Mouse (Mus musculus): ENCODE measurements around the gene Glrb. TPM values are rescaled to one million over a fixed set of nuclear protein-coding genes. Genes with fewer than 3 reads are reported as not detected.

The Glrb gene
- total and polyA plus RNA-seq, 3 experiments: not detected

GRCm38 (mm10) chr3:80958591-80958990 is 45.1 kb upstream of the Glrb start:
- H3K9ac ChIP-seq (ENCODE audit: control insufficient read depth, low read depth, low read length, poor library complexity, severe bottlenecking): no peak overlapping the region
- no peaks in the 10 kb centered on the region for H3K4me1 ChIP-seq (ENCODE audit: control insufficient read depth in 1 of 2, insufficient read depth in 2 of 2, low read length in 2 of 2)
- no peaks in the 10 kb centered on the region for H3K27me3 ChIP-seq (ENCODE audit: control insufficient read depth in 1 of 2, insufficient read depth in 2 of 2, low read length in 2 of 2)
- H3K36me3 ChIP-seq (ENCODE audit: control insufficient read depth in 1 of 2, insufficient read depth in 2 of 2, low read length in 2 of 2): no peaks in the 10 kb centered on the region
- peak in 2 of 3 experiments; percentile 12 to 29; a peak in 3 of 6 replicates for TF ChIP-seq CTCF (IDR thresholded peaks at IDR 0.05 in 2 of 3, conservative IDR thresholded peaks at IDR 0.05 in 1 of 3; ENCODE audit: control insufficient read depth in 1 of 3, insufficient read depth in 1 of 3, low read depth in 2 of 3, low read length in 3 of 3, poor library complexity in 1 of 3, severe bottlenecking in 1 of 3)
- TF ChIP-seq USF1 (IDR thresholded peaks at IDR 0.05; ENCODE audit: low read depth, low read length): no peak
- peak; percentile 44 for TF ChIP-seq SMC3 (IDR thresholded peaks at IDR 0.05; ENCODE audit: low read depth, low read length)
- no peak for TF ChIP-seq ZNF384 (IDR thresholded peaks at IDR 0.05; ENCODE audit: low read depth, low read length)
- no peak overlapping the region for H3K4me3 ChIP-seq (ENCODE audit: control insufficient read depth in 1 of 2, insufficient read depth in 1 of 2, low read depth in 2 of 2, low read length in 2 of 2)
- DNase-seq (ENCODE audit: low read depth, low spot score): peak; percentile 2
- no peaks in the 10 kb centered on the region for H3K9me3 ChIP-seq (replicated peaks; ENCODE audit: insufficient read depth, low read length)
- H3K27ac ChIP-seq (ENCODE audit: control insufficient read depth, low read depth, low read length): no peak overlapping the region
- H3K79me2 ChIP-seq (ENCODE audit: control insufficient read depth, insufficient read depth, low read length, poor library complexity): no peaks in the 10 kb centered on the region

GRCm38 (mm10) chr3:80913779-80914284 is 372 bp upstream of the Glrb start:
- H3K4me3 ChIP-seq (ENCODE audit: control insufficient read depth in 1 of 2, insufficient read depth in 1 of 2, low read depth in 2 of 2, low read length in 2 of 2): no peak overlapping the region
- H3K9ac ChIP-seq (ENCODE audit: control insufficient read depth, low read depth, low read length, poor library complexity, severe bottlenecking): no peak overlapping the region
- H3K27ac ChIP-seq (ENCODE audit: control insufficient read depth, low read depth, low read length): no peak overlapping the region
- no peaks in the 10 kb centered on the region for H3K36me3 ChIP-seq (ENCODE audit: control insufficient read depth in 1 of 2, insufficient read depth in 2 of 2, low read length in 2 of 2)
- no peaks in the 10 kb centered on the region for H3K9me3 ChIP-seq (replicated peaks; ENCODE audit: insufficient read depth, low read length)
- H3K4me1 ChIP-seq (ENCODE audit: control insufficient read depth in 1 of 2, insufficient read depth in 2 of 2, low read length in 2 of 2): no peaks in the 10 kb centered on the region
- no peaks in the 10 kb centered on the region for H3K79me2 ChIP-seq (ENCODE audit: control insufficient read depth, insufficient read depth, low read length, poor library complexity)
- no peaks in the 10 kb centered on the region for H3K27me3 ChIP-seq (ENCODE audit: control insufficient read depth in 1 of 2, insufficient read depth in 2 of 2, low read length in 2 of 2)
- TF ChIP-seq SMC3 (IDR thresholded peaks at IDR 0.05; ENCODE audit: low read depth, low read length) (no peak), NELFE (IDR thresholded peaks at IDR 0.05; ENCODE audit: low read depth, low read length) (no peak), ZC3H11A (IDR thresholded peaks at IDR 0.05; ENCODE audit: low read depth, low read length) (no peak), GABPA (IDR thresholded peaks at IDR 0.05; ENCODE audit: low read depth, low read length) (no peak), ZKSCAN1 (IDR thresholded peaks at IDR 0.05; ENCODE audit: low read depth, low read length) (no peak), E2F4 (IDR thresholded peaks at IDR 0.05; ENCODE audit: borderline replicate concordance, low read depth, low read length) (no peak), ZNF384 (IDR thresholded peaks at IDR 0.05; ENCODE audit: low read depth, low read length) (no peak), NRF1 (IDR thresholded peaks at IDR 0.05; ENCODE audit: insufficient read depth, low read depth, low read length, poor library complexity, severe bottlenecking) (no peak), USF1 (IDR thresholded peaks at IDR 0.05; ENCODE audit: low read depth, low read length) (no peak), MAX (IDR thresholded peaks at IDR 0.05; ENCODE audit: low read length) (no peak), TBP (IDR thresholded peaks at IDR 0.05; ENCODE audit: low read depth, low read length) (no peak)
- no peak for DNase-seq (ENCODE audit: low read depth, low spot score)

GRCm38 (mm10) chr3:80894745-80895480 is 18.5 kb downstream of the Glrb start:
- H3K9ac ChIP-seq (ENCODE audit: control insufficient read depth, low read depth, low read length, poor library complexity, severe bottlenecking): no peak overlapping the region
- H3K4me1 ChIP-seq (ENCODE audit: control insufficient read depth in 1 of 2, insufficient read depth in 2 of 2, low read length in 2 of 2): no peaks in the 10 kb centered on the region
- no peak for TF ChIP-seq MYB (IDR thresholded peaks at IDR 0.05; ENCODE audit: low read depth, low read length)
- TF ChIP-seq E2F4 (IDR thresholded peaks at IDR 0.05; ENCODE audit: borderline replicate concordance, low read depth, low read length): no peak
- TF ChIP-seq CHD2 (IDR thresholded peaks at IDR 0.05; ENCODE audit: low read length): no peak

More at GRCm38 (mm10) chr3:80894745-80895480, 18.5 kb downstream of the Glrb start:
- DNase-seq (ENCODE audit: low read depth, low spot score): no peak
- Histone ChIP-seq H3K9me3 (replicated peaks; ENCODE audit: insufficient read depth, low read length) (no peaks in the 10 kb centered on the region), H3K79me2 (ENCODE audit: control insufficient read depth, insufficient read depth, low read length, poor library complexity) (no peaks in the 10 kb centered on the region), H3K27ac (ENCODE audit: control insufficient read depth, low read depth, low read length) (no peak overlapping the region), H3K4me3 (ENCODE audit: control insufficient read depth in 1 of 2, insufficient read depth in 1 of 2, low read depth in 2 of 2, low read length in 2 of 2) (no peak overlapping the region), H3K36me3 (ENCODE audit: control insufficient read depth in 1 of 2, insufficient read depth in 2 of 2, low read length in 2 of 2) (no peaks in the 10 kb centered on the region), H3K27me3 (ENCODE audit: control insufficient read depth in 1 of 2, insufficient read depth in 2 of 2, low read length in 2 of 2) (no peaks in the 10 kb centered on the region)
